Mouse (Mus musculus) CH12.LX (cell line): ENCODE data around the gene Ech1. TPM values are rescaled to one million over a fixed set of nuclear protein-coding genes. Genes with fewer than 3 reads are reported as not detected.

Source experiments
- DNase-seq: peaks from one replicate; pipeline ENCODE4 v3.0.0-alpha.2; 2013; ENCODE audit errors: extremely low read depth
- H3K27ac ChIP-seq: 2 replicates; pipeline ENCODE4 v1.5.1; 2012; ENCODE audit warnings: low read depth, mild to moderate bottlenecking, control low read depth, moderate library complexity; ENCODE audit not compliant: insufficient read depth
- H3K27me3 ChIP-seq: replicated peaks from 2 replicates; pipeline ENCODE3; 2012; ENCODE audit warnings: inconsistent platforms
- H3K36me3 ChIP-seq, 2 experiments: replicated peaks in 1 of 2; 2 replicates each; pipeline versions ENCODE3 to v1.6.1; 2012; ENCODE audit warnings: inconsistent platforms in 1 of 2, low read length in 1 of 2, mild to moderate bottlenecking in 1 of 2, mixed read lengths in 1 of 2, moderate library complexity in 1 of 2; ENCODE audit not compliant: control insufficient read depth in 1 of 2, insufficient read depth in 1 of 2
- H3K4me1 ChIP-seq, 2 experiments: 2 replicates each; pipeline ENCODE4 v1.6.1; 2012; ENCODE audit warnings: inconsistent platforms in 1 of 2, moderate library complexity in 1 of 2; ENCODE audit not compliant: insufficient read depth in 2 of 2, control insufficient read depth in 1 of 2
- H3K4me2 ChIP-seq: 2 replicates; pipeline ENCODE4 v1.6.1; 2012; ENCODE audit warnings: low read depth, mild to moderate bottlenecking, control low read depth; ENCODE audit not compliant: poor library complexity, insufficient read depth, severe bottlenecking
- H3K4me3 ChIP-seq, 3 experiments: fragments of 150-350 bp in 1 of 3; sonication (generic) in 1 of 3; replicated peaks in 1 of 3; 2 replicates each; pipeline versions ENCODE3 to v1.5.1; 2011 to 2012; ENCODE audit warnings: low read depth in 2 of 3, low read length in 2 of 3, mild to moderate bottlenecking in 2 of 3, moderate library complexity in 2 of 3, control low read depth in 1 of 3, improper control_type of control experiment in 1 of 3, inconsistent platforms in 1 of 3, mixed read lengths in 1 of 3; ENCODE audit not compliant: poor library complexity in 1 of 3
- H3K79me2 ChIP-seq: replicated peaks from 2 replicates; pipeline ENCODE4 v1.6.1; 2012; ENCODE audit warnings: mild to moderate bottlenecking, moderate library complexity; ENCODE audit not compliant: control insufficient read depth, poor library complexity, insufficient read depth, severe bottlenecking; ENCODE audit errors: extremely low read depth
- H3K9ac ChIP-seq: 2 replicates; pipeline ENCODE4 v1.6.1; 2012; ENCODE audit warnings: low read depth, mild to moderate bottlenecking, control low read depth, moderate library complexity; ENCODE audit not compliant: insufficient read depth
- H3K9me3 ChIP-seq: replicated peaks from 2 replicates; pipeline ENCODE3; 2012; ENCODE audit warnings: low read length, inconsistent platforms, mixed read lengths
- BHLHE40 ChIP-seq: IDR thresholded peaks from 2 replicates; pipeline ENCODE4 v1.6.1; 2011; ENCODE audit warnings: mild to moderate bottlenecking, low read depth, low read length, improper control_type of control experiment
- CHD1 ChIP-seq: IDR thresholded peaks from 2 replicates; pipeline ENCODE4 v1.6.1; 2012; ENCODE audit warnings: low read depth, low read length, improper control_type of control experiment, inconsistent platforms
- CHD2 ChIP-seq: IDR thresholded peaks from 2 replicates; pipeline ENCODE4 v1.6.1; 2011; ENCODE audit warnings: low read length, improper control_type of control experiment
- CTCF ChIP-seq, 2 experiments: IDR thresholded peaks in 1 of 2; conservative IDR thresholded peaks in 1 of 2; 2 replicates each; pipeline ENCODE4 v1.5.1; 2011 to 2012; ENCODE audit warnings: low read depth in 2 of 2, low read length in 2 of 2, improper control_type of control experiment in 1 of 2, inconsistent platforms in 1 of 2, mild to moderate bottlenecking in 1 of 2, moderate library complexity in 1 of 2
- E2F4 ChIP-seq: IDR thresholded peaks from 2 replicates; pipeline ENCODE4 v1.6.1; 2011; ENCODE audit warnings: low read depth, low read length, improper control_type of control experiment; ENCODE audit not compliant: insufficient replicate concordance
- ELF1 ChIP-seq: IDR thresholded peaks from 2 replicates; pipeline ENCODE4 v1.6.1; 2014; ENCODE audit warnings: low read depth, mild to moderate bottlenecking, inconsistent platforms, low read length, improper control_type of control experiment
- EP300 ChIP-seq: IDR thresholded peaks from 2 replicates; pipeline ENCODE4 v1.6.1; 2011; ENCODE audit warnings: low read length, improper control_type of control experiment
- ETS1 ChIP-seq: conservative IDR thresholded peaks from 2 replicates; pipeline ENCODE4 v1.6.1; 2012; ENCODE audit warnings: low read depth, mild to moderate bottlenecking, inconsistent platforms, low read length, improper control_type of control experiment, moderate library complexity
- GABPA ChIP-seq: IDR thresholded peaks from 2 replicates; pipeline ENCODE4 v1.6.1; 2012; ENCODE audit warnings: low read depth, low read length, improper control_type of control experiment, inconsistent platforms; ENCODE audit not compliant: insufficient replicate concordance
- HCFC1 ChIP-seq: IDR thresholded peaks from 2 replicates; pipeline ENCODE4 v1.6.1; 2012; ENCODE audit warnings: low read depth, mild to moderate bottlenecking, inconsistent platforms, low read length, improper control_type of control experiment
- IRF4 ChIP-seq: IDR thresholded peaks from 2 replicates; pipeline ENCODE4 v1.6.1; 2014; ENCODE audit warnings: low read depth, mild to moderate bottlenecking, inconsistent platforms, low read length, improper control_type of control experiment
- JUN ChIP-seq: IDR thresholded peaks from 2 replicates; pipeline ENCODE4 v1.6.1; 2011; ENCODE audit warnings: low read depth, mild to moderate bottlenecking, low read length, improper control_type of control experiment, moderate library complexity; ENCODE audit not compliant: insufficient read depth
- JUND ChIP-seq: conservative IDR thresholded peaks from 2 replicates; pipeline ENCODE4 v1.6.1; 2011; ENCODE audit warnings: low read depth, low read length, improper control_type of control experiment
- KAT2A ChIP-seq: IDR thresholded peaks from 2 replicates; pipeline ENCODE4 v1.6.1; 2012; ENCODE audit warnings: low read length, improper control_type of control experiment, inconsistent platforms; ENCODE audit not compliant: insufficient replicate concordance
- MAFK ChIP-seq: IDR thresholded peaks from 2 replicates; pipeline ENCODE4 v1.6.1; 2011; ENCODE audit warnings: low read length, improper control_type of control experiment; ENCODE audit not compliant: insufficient replicate concordance
- MAX ChIP-seq: IDR thresholded peaks from 2 replicates; pipeline ENCODE4 v1.6.1; 2011; ENCODE audit warnings: low read length, improper control_type of control experiment
- MAZ ChIP-seq: IDR thresholded peaks from 2 replicates; pipeline ENCODE4 v1.6.1; 2012; ENCODE audit warnings: low read depth, mild to moderate bottlenecking, inconsistent platforms, low read length, improper control_type of control experiment, moderate library complexity
- MEF2A ChIP-seq: IDR thresholded peaks from 2 replicates; pipeline ENCODE4 v1.6.1; 2014; ENCODE audit warnings: low read depth, mild to moderate bottlenecking, inconsistent platforms, low read length, improper control_type of control experiment, borderline replicate concordance
- MXI1 ChIP-seq: IDR thresholded peaks from 2 replicates; pipeline ENCODE4 v1.6.1; 2011; ENCODE audit warnings: mild to moderate bottlenecking, low read depth, low read length, improper control_type of control experiment
- MYC ChIP-seq: IDR thresholded peaks from 2 replicates; pipeline ENCODE4 v1.6.1; 2011; ENCODE audit warnings: low read depth, mild to moderate bottlenecking, improper control_type of control experiment, low read length
- NELFE ChIP-seq: IDR thresholded peaks from 2 replicates; pipeline ENCODE4 v1.6.1; 2011; ENCODE audit warnings: low read depth, low read length, improper control_type of control experiment
- NRF1 ChIP-seq: IDR thresholded peaks from 2 replicates; pipeline ENCODE4 v1.6.1; 2014; ENCODE audit warnings: low read depth, mild to moderate bottlenecking, inconsistent platforms, low read length, improper control_type of control experiment, moderate library complexity
- PAX5 ChIP-seq: IDR thresholded peaks from 2 replicates; pipeline ENCODE4 v1.6.1; 2012; ENCODE audit warnings: low read length, inconsistent platforms, mixed read lengths
- POLR2A ChIP-seq: IDR thresholded peaks from 2 replicates; pipeline ENCODE4 v1.6.1; 2011; ENCODE audit warnings: low read depth, mild to moderate bottlenecking, improper control_type of control experiment, low read length
- POLR2AphosphoS2 ChIP-seq: IDR thresholded peaks from 2 replicates; pipeline ENCODE4 v1.6.1; 2011; ENCODE audit warnings: low read depth, low read length, improper control_type of control experiment
- RAD21 ChIP-seq: IDR thresholded peaks from 2 replicates; pipeline ENCODE4 v1.6.1; 2011; ENCODE audit warnings: low read depth, mild to moderate bottlenecking, low read length, improper control_type of control experiment, moderate library complexity
- RCOR1 ChIP-seq: conservative IDR thresholded peaks from 2 replicates; pipeline ENCODE4 v1.6.1; 2012; ENCODE audit warnings: low read depth, mild to moderate bottlenecking, inconsistent platforms, low read length, improper control_type of control experiment
- SIN3A ChIP-seq: IDR thresholded peaks from 2 replicates; pipeline ENCODE4 v1.6.1; 2012; ENCODE audit warnings: low read length, improper control_type of control experiment, inconsistent platforms
- SMC3 ChIP-seq: IDR thresholded peaks from 2 replicates; pipeline ENCODE4 v1.6.1; 2011; ENCODE audit warnings: low read depth, low read length, improper control_type of control experiment
- TBP ChIP-seq: conservative IDR thresholded peaks from 2 replicates; pipeline ENCODE4 v1.6.1; 2011; ENCODE audit warnings: low read depth, low read length, improper control_type of control experiment
- TCF12 ChIP-seq: IDR thresholded peaks from 2 replicates; pipeline ENCODE4 v1.6.1; 2014; ENCODE audit warnings: low read depth, mild to moderate bottlenecking, inconsistent platforms, low read length, improper control_type of control experiment
- UBTF ChIP-seq: IDR thresholded peaks from 2 replicates; pipeline ENCODE4 v1.6.1; 2012; ENCODE audit warnings: low read depth, mild to moderate bottlenecking, inconsistent platforms, low read length, improper control_type of control experiment, moderate library complexity
- USF1 ChIP-seq: IDR thresholded peaks from 2 replicates; pipeline ENCODE4 v1.6.1; 2014; ENCODE audit warnings: low read depth, mild to moderate bottlenecking, inconsistent platforms, low read length, improper control_type of control experiment
- USF2 ChIP-seq: conservative IDR thresholded peaks from 2 replicates; pipeline ENCODE4 v1.6.1; 2011; ENCODE audit warnings: low read depth, low read length, improper control_type of control experiment
- ZC3H11A ChIP-seq: IDR thresholded peaks from 2 replicates; pipeline ENCODE4 v1.6.1; 2012; ENCODE audit warnings: low read depth, mild to moderate bottlenecking, inconsistent platforms, low read length, improper control_type of control experiment
- ZKSCAN1 ChIP-seq: IDR thresholded peaks from 2 replicates; pipeline ENCODE4 v1.6.1; 2012; ENCODE audit warnings: low read depth, inconsistent platforms, low read length, improper control_type of control experiment, borderline replicate concordance
- ZMIZ1 ChIP-seq: IDR thresholded peaks from 2 replicates; pipeline ENCODE4 v1.6.1; 2012; ENCODE audit warnings: low read depth, mild to moderate bottlenecking, inconsistent platforms, low read length, improper control_type of control experiment
- ZNF384 ChIP-seq: IDR thresholded peaks from 2 replicates; pipeline ENCODE4 v1.6.1; 2012; ENCODE audit warnings: low read depth, low read length, improper control_type of control experiment, inconsistent platforms
- dilution Hi-C: fragments of 300-500 bp; cut with MboI; formaldehyde crosslinking; loops from 2 replicates; pipeline ENCODE4 v1.14.3; 2020; ENCODE audit warnings: low sequenced_read_pairs; ENCODE audit not compliant: extremely low pct_unique_long_range_greater_than_20kb, extremely low pct_ligation_motif_present
- in situ Hi-C: fragments of 300-500 bp; cut with MboI; formaldehyde crosslinking; loops from 3 replicates; pipeline ENCODE4 v1.14.3; 2019; ENCODE audit warnings: low sequenced_read_pairs, low pct_ligation_motif_present, low pct_unique_long_range_greater_than_20kb, mixed read lengths
- polyA plus RNA-seq: library from polyadenylated mRNA; unstranded; fragments of >175 nt; gene quantifications from 2 replicates; pipeline ENCODE4 v1.2.1, GENCODE M21; 2012; ENCODE audit warnings: low read depth; ENCODE audit not compliant: insufficient read length
- total RNA-seq, 2 experiments: library from RNA; depleted of rRNA; stranded (reverse); fragments of 300-350 nt in 1 of 2; fragments of >200 nt in 1 of 2; gene quantifications; 2 replicates each; pipeline ENCODE4 v1.2.3; 2012 to 2014

Ech1 gene
- 103 and 124 TPM in 2 replicates for total RNA-seq (2012; rRNA removed)
- 119 and 121 TPM in 2 replicates for total RNA-seq (2014; rRNA removed)
- 65.1 and 67.6 TPM in 2 replicates for polyA plus RNA-seq

GRCm38 (mm10) chr7:28824941-28825685, at the start of gene Ech1:
Gene Ech1, plus strand, starts transcription at chr7:28825217.
- DNase-seq = peak; percentile 93
- peak within 1 kb of the TSS; percentile 26 for H3K27ac ChIP-seq

GRCm38 (mm10) chr7:28778825-28779224, 46.2 kb upstream of the Ech1 start:
- in situ Hi-C loops (loop anchor here (25.0 kb wide), 1 partner anchor 258 kb away; no protein-coding TSS in a partner anchor), dilution Hi-C loops (no loop called here)
- Histone ChIP-seq H3K9ac (no peak overlapping the region), H3K4me2 (no peak overlapping the region), H3K4me3 (no peak overlapping the region), H3K79me2 (no peaks in the 10 kb centered on the region), H3K27me3 (no peaks in the 10 kb centered on the region), H3K4me1 (peaks cover 32 to 52% of the 10 kb centered on the region in 2 experiments), H3K27ac (peak overlapping the region; percentile 35), H3K36me3 (peaks cover 38 to 71% of the 10 kb centered on the region in 2 experiments), H3K9me3 (no peaks in the 10 kb centered on the region)
- DNase-seq = no peak
- TF ChIP-seq SMC3 (no peak), ZC3H11A (no peak), IRF4 (no peak), CHD1 (no peak), NELFE (no peak)

More at GRCm38 (mm10) chr7:28824941-28825685, at the start of gene Ech1:
- Histone ChIP-seq H3K36me3 (peaks cover 33 to 45% of the 10 kb centered on the region in 2 experiments), H3K9me3 (peaks cover 5% of the 10 kb centered on the region), H3K27me3 (no peaks in the 10 kb centered on the region), H3K9ac (peak within 1 kb of the TSS; percentile 78), H3K4me1 (peaks cover 23 to 57% of the 10 kb centered on the region in 2 experiments), H3K4me2 (peak within 1 kb of the TSS; percentile 58), H3K79me2 (0 out of 2 replicates have a peak, but pooled peaks cover 2% of the 10 kb centered on the region), H3K4me3 (peak within 1 kb of the TSS; percentile 56 to 58 (median 57))
- in situ Hi-C loops (loop anchor here (5.0 kb wide), 1 partner anchor 42 kb away; no protein-coding TSS in a partner anchor), dilution Hi-C loops (no loop called here)
- TF ChIP-seq JUND (no peak), KAT2A (peak; percentile 85; the same call in 1 of the 2 replicates), GABPA (no peak; the same call in 1 of the 2 replicates), ELF1 (peak; percentile 36), JUN (no peak), MEF2A (peak; percentile 46; the same call in 1 of the 2 replicates), MAX (peak; percentile 72; the same call in 1 of the 2 replicates), ZC3H11A (no peak), MAZ (0 out of 2 replicates have a peak, but pooled peaks have one; percentile 54), NELFE (no peak; the same call in none of the 2 replicates), HCFC1 (peak; percentile 94), POLR2A (peak; percentile 75), CHD1 (peak; percentile 79; the same call in 1 of the 2 replicates), MXI1 (peak; percentile 77), UBTF (no peak; the same call in 1 of the 2 replicates), EP300 (no peak), MYC (peak; percentile 69), CHD2 (peak; percentile 42; the same call in 1 of the 2 replicates), ETS1 (no peak; the same call in 1 of the 2 replicates), ZKSCAN1 (no peak; the same call in 1 of the 2 replicates), USF2 (no peak), NRF1 (peak; percentile 88), MAFK (no peak), RAD21 (no peak), IRF4 (peak; percentile 61), SMC3 (no peak), SIN3A (peak; percentile 78), E2F4 (no peak; the same call in 1 of the 2 replicates), RCOR1 (peak; percentile 99), CTCF (conservative IDR thresholded peaks at IDR 0.05 in 1 of 2, IDR thresholded peaks at IDR 0.05 in 1 of 2; ENCODE audit: low read depth in 2 of 2, low read length in 2 of 2) (no peak), ZNF384 (peak; percentile 100), POLR2AphosphoS2 (no peak), USF1 (no peak), ZMIZ1 (peak; percentile 87), PAX5 (no peak), TCF12 (peak; percentile 82), TBP (no peak; the same call in 1 of the 2 replicates), BHLHE40 (no peak)
